Mouse (Mus musculus) erythroblast, embryonic 14.5 days (primary cell): Measurements from ENCODE around the gene Sipa1l3.

Experiments used
- GATA1 ChIP-seq: IDR thresholded peaks from 2 replicates; pipeline ENCODE4 v1.6.1; 2012; ENCODE audit warnings: low read length, inconsistent platforms, mixed read lengths
- TAL1 ChIP-seq: IDR thresholded peaks from 3 replicates; pipeline ENCODE4 v1.6.1; 2012; ENCODE audit warnings: low read length, inconsistent platforms, mixed read lengths

GRCm38 (mm10) chr7:29281201-29282073 lies 237.0 kb downstream of the Sipa1l3 start, which contains the start of gene Spint2:
- TF ChIP-seq GATA1 = no peak
- TF ChIP-seq TAL1 = no peak
